Mouse (Mus musculus) thymus, adult 2 months (tissue): ENCODE measurements around the gene Tmem127.

Source experiments
- CTCF ChIP-seq: fragments of 200-500 bp; IDR thresholded peaks from 2 replicates; pipeline ENCODE4 v1.5.1; 2012; ENCODE audit warnings: mild to moderate bottlenecking, control low read depth, low read length, moderate library complexity, borderline replicate concordance; ENCODE audit not compliant: control insufficient read depth, poor library complexity, insufficient read depth; ENCODE audit errors: extremely low read depth
- POLR2A ChIP-seq: fragments of 200-500 bp; IDR thresholded peaks from 2 replicates; pipeline ENCODE4 v1.6.1; 2012; ENCODE audit warnings: mild to moderate bottlenecking, low read length, control low read depth, moderate library complexity; ENCODE audit not compliant: control insufficient read depth, poor library complexity, insufficient read depth; ENCODE audit errors: extremely low read depth

DNA sequence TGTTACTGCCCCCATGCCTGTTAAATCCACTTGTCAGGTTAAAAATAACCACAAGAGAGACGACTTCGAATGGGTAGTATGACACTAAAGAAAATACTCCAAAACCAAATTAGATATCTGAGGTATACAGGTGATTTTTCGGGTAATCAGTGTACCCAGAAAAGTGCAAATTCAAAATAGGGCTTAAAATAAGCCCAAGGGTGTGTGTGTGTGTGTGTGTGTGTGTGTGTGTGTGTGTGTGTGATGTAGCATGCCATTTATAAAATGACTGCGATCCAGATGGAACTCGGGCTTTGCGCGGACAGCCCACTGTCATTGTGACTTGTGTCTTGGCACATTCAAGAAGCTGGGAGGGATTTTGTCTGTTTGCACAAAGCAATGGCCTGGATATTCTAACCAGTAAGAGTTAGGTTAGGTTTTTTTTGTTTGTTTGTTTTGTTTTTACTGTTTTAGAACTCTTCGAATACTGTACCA, 23.4 kb downstream of the Tmem127 start:
- TF ChIP-seq CTCF, result no peak
- TF ChIP-seq POLR2A, result no peak
